Mouse (Mus musculus) myocyte (in vitro differentiated cells): ENCODE data around the gene Flnc.

Experiments
- CEBPB ChIP-seq: IDR thresholded peaks from 2 replicates; pipeline ENCODE4 v1.6.1; 2011; ENCODE audit warnings: mild to moderate bottlenecking, moderate library complexity; ENCODE audit not compliant: poor library complexity, insufficient read depth, severe bottlenecking
- E2F4 ChIP-seq: IDR thresholded peaks from one replicate; pipeline ENCODE4 v1.6.1; 2011; ENCODE audit warnings: mild to moderate bottlenecking, control low read depth, moderate library complexity; ENCODE audit not compliant: insufficient read depth
- MAX ChIP-seq: IDR thresholded peaks from one replicate; pipeline ENCODE4 v1.6.1; 2011; ENCODE audit warnings: low read depth, mild to moderate bottlenecking, control low read depth
- POLR2A ChIP-seq: IDR thresholded peaks from one replicate; pipeline ENCODE4 v1.6.1; 2011; ENCODE audit warnings: low read depth, mild to moderate bottlenecking, control low read depth, moderate library complexity; ENCODE audit not compliant: insufficient read length
- POLR2AphosphoS2 ChIP-seq: IDR thresholded peaks from one replicate; pipeline ENCODE4 v1.6.1; 2011; ENCODE audit warnings: low read depth, control low read depth; ENCODE audit not compliant: insufficient read length
- SRF ChIP-seq: IDR thresholded peaks from one replicate; pipeline ENCODE4 v1.6.1; 2011; ENCODE audit warnings: low read depth; ENCODE audit not compliant: control insufficient read depth, insufficient read length
- TCF3 ChIP-seq: IDR thresholded peaks from one replicate; pipeline ENCODE4 v1.6.1; 2011; ENCODE audit warnings: low read depth, control low read depth; ENCODE audit not compliant: insufficient read length
- USF1 ChIP-seq: IDR thresholded peaks from one replicate; pipeline ENCODE4 v1.6.1; 2011; ENCODE audit warnings: low read depth, mild to moderate bottlenecking, control low read depth, moderate library complexity

DNA sequence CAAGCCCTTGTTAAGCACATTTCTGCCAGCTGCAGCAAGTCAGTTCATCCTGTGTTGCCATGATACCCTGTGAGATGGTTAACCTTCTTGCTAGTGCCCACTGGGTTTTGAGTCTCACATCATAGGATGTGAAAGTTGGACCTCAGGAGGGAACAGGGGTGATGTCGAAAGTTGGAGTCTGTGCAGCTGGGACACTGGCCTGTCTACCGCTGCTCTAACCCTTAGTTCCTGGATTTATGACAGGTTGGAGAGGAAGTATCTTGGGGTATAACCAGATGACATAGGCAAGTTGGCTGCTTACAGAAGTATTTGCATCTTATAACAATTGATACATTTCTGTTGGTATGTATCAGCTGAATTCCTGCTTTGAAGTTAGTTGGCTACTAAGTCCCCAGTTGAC, 12.5 kb upstream of the Flnc start:
- no peak for TF ChIP-seq E2F4
- no peak for TF ChIP-seq CEBPB
- TF ChIP-seq USF1 = no peak
- TF ChIP-seq TCF3 = no peak
- no peak for TF ChIP-seq MAX
- TF ChIP-seq SRF = no peak
- no peak for TF ChIP-seq POLR2A
- no peak for TF ChIP-seq POLR2AphosphoS2
